34 mouse cellular contexts compared by ENCODE assay signal in genomic region chr13:73516886-73517285, GRCm38 (mm10). TPM values are rescaled to one million over a fixed set of nuclear protein-coding genes. Genes with fewer than 3 reads are reported as not detected.
DNase-seq lines count a peak whose midpoint lies in the region; ATAC-seq and TF ChIP-seq lines count a peak whose summit lies in the region.
"Had no signal": no experiment of that assay in that cellular context is flagged by ENCODE, and none has a peak within 500 bp of the region (broad histone marks: within the 10 kb centered on the region; RNA-seq: fewer than 3 reads in every experiment).

No protein-coding gene starts in this region.

- intact Hi-C loops in gastrocnemius, adult 2 months (cut with DNase I): no loop called here

- H3K27ac ChIP-seq in kidney, embryonic 15.5 days: no peak overlapping the region
- H3K27ac ChIP-seq in lung, embryonic 15.5 days: no peak overlapping the region
- no peak overlapping the region for H3K27ac ChIP-seq in liver, embryonic 13.5 days
- H3K27ac ChIP-seq in gastrocnemius, adult 2 months: no peak overlapping the region
- H3K27ac ChIP-seq: embryonic facial prominence, embryonic 10.5 days; embryonic facial prominence, embryonic 13.5 days; forebrain, embryonic 13.5 days; heart, adult 2 months; heart, embryonic 15.5 days; hindbrain, embryonic 14.5 days; hindbrain, postnatal 0 days had no signal

- no peaks in the 10 kb centered on the region for H3K27me3 ChIP-seq in kidney, embryonic 15.5 days
- H3K27me3 ChIP-seq in lung, embryonic 15.5 days: no peaks in the 10 kb centered on the region
- H3K27me3 ChIP-seq in liver, embryonic 13.5 days: no peaks in the 10 kb centered on the region
- H3K27me3 ChIP-seq: embryonic facial prominence, embryonic 13.5 days; forebrain, embryonic 13.5 days; heart, embryonic 12.5 days; heart, embryonic 15.5 days had no signal

- no peaks in the 10 kb centered on the region for H3K4me1 ChIP-seq in kidney, embryonic 15.5 days
- H3K4me1 ChIP-seq in lung, embryonic 15.5 days: no peaks in the 10 kb centered on the region
- no peaks in the 10 kb centered on the region for H3K4me1 ChIP-seq in lung, adult 2 months (ENCODE audit: control insufficient read depth, insufficient read depth, low read length)
- no peaks in the 10 kb centered on the region for H3K4me1 ChIP-seq in liver, embryonic 13.5 days (replicated peaks)
- H3K4me1 ChIP-seq: embryonic facial prominence, embryonic 10.5 days; embryonic facial prominence, embryonic 13.5 days; forebrain, embryonic 13.5 days; heart, embryonic 15.5 days had no signal

- 0 out of 2 replicates have a peak, but pooled peaks have one; percentile 29 for ATAC-seq in kidney, embryonic 15.5 days (replicated peaks; ENCODE audit: low FRiP score)
- ATAC-seq in lung, embryonic 15.5 days (ENCODE audit: borderline replicate concordance, extremely low read depth, low FRiP score, low TSS enrichment): 0 out of 2 replicates have a peak, but pooled peaks have one; percentile 41
- ATAC-seq in liver, embryonic 13.5 days (ENCODE audit: low read depth): peak; percentile 28
- ATAC-seq: CD4-positive, CD25-positive, alpha-beta regulatory T cell, adult 4 months; forebrain, embryonic 13.5 days; forebrain, embryonic 16.5 days; hindbrain, postnatal 0 days; inflammation-experienced regulatory T-cells, adult 6 months had no signal

- H3K9ac ChIP-seq in kidney, embryonic 15.5 days: no peak overlapping the region
- no peak overlapping the region for H3K9ac ChIP-seq in lung, embryonic 15.5 days
- no peak overlapping the region for H3K9ac ChIP-seq in liver, embryonic 13.5 days
- H3K9ac ChIP-seq: embryonic facial prominence, embryonic 13.5 days; forebrain, embryonic 13.5 days; heart, embryonic 12.5 days; heart, embryonic 15.5 days; hindbrain, embryonic 14.5 days had no signal

- no peak for TF ChIP-seq CTCF in lung, adult 2 months (IDR thresholded peaks at IDR 0.05; ENCODE audit: insufficient read depth, low read length)
- no peak for TF ChIP-seq CTCF in gastrocnemius, adult 2 months (IDR thresholded peaks at IDR 0.05)

- H3K4me2 ChIP-seq in kidney, embryonic 15.5 days: no peak overlapping the region
- no peak overlapping the region for H3K4me2 ChIP-seq in lung, embryonic 15.5 days
- H3K4me2 ChIP-seq in liver, embryonic 13.5 days: no peak overlapping the region
- H3K4me2 ChIP-seq: embryonic facial prominence, embryonic 13.5 days; forebrain, embryonic 13.5 days; heart, embryonic 12.5 days; heart, embryonic 15.5 days; hindbrain, embryonic 14.5 days had no signal

- 73% methylated on average over 4 of the region's 4 CpGs for WGBS in kidney, embryonic 15.5 days
- 64% methylated on average over 4 of the region's 4 CpGs for WGBS in lung, embryonic 15.5 days
- 78% methylated on average over 4 of the region's 4 CpGs for WGBS in lung, adult 2 months
- WGBS in liver, embryonic 13.5 days (ENCODE audit: insufficient replicate concordance): 70% methylated on average over 4 of the region's 4 CpGs

- no peaks in the 10 kb centered on the region for H3K9me3 ChIP-seq in kidney, embryonic 15.5 days (replicated peaks)
- H3K9me3 ChIP-seq in lung, embryonic 15.5 days: no peaks in the 10 kb centered on the region
- no peaks in the 10 kb centered on the region for H3K9me3 ChIP-seq in liver, embryonic 13.5 days (replicated peaks)
- H3K9me3 ChIP-seq: embryonic facial prominence, embryonic 10.5 days; embryonic facial prominence, embryonic 13.5 days; forebrain, embryonic 13.5 days; heart, embryonic 12.5 days; heart, embryonic 15.5 days had no signal

- DNase-seq in kidney, adult 18-20 months: no peak
- no peak for DNase-seq in lung, adult 2 months
- peak; percentile 49 for DNase-seq in R1 (ENCODE audit: low read depth, low spot score)
- no peak for DNase-seq in liver, embryonic 13.5 days
- DNase-seq in embryo, embryonic 11 days: no peak
- DNase-seq in gastrocnemius, adult 2 months: no peak
- DNase-seq: adrenal gland, adult 2 months; adrenal gland, postnatal 14 days; cerebellum, adult 11 months; cerebellum, adult 2 months; cerebellum, adult 9-11 months; cerebellum, postnatal 25 days; gastrocnemius, postnatal 25 days; heart, adult 2 months; heart, postnatal 10 days; heart, postnatal 36 days had no signal

- no peak overlapping the region for H3K4me3 ChIP-seq in kidney, embryonic 15.5 days (replicated peaks)
- no peak overlapping the region for H3K4me3 ChIP-seq in lung, embryonic 15.5 days
- no peak overlapping the region for H3K4me3 ChIP-seq in lung, adult 2 months (replicated peaks; ENCODE audit: extremely low read depth, low read depth, low read length)
- H3K4me3 ChIP-seq in liver, embryonic 13.5 days (replicated peaks): no peak overlapping the region
- no peak overlapping the region for H3K4me3 ChIP-seq in gastrocnemius, adult 2 months
- H3K4me3 ChIP-seq: embryonic facial prominence, embryonic 10.5 days; embryonic facial prominence, embryonic 13.5 days; erythroblast, embryonic 14.5 days; forebrain, embryonic 13.5 days; heart, adult 2 months; heart, embryonic 12.5 days; heart, embryonic 15.5 days had no signal

- TF ChIP-seq POLR2A in lung, adult 2 months (IDR thresholded peaks at IDR 0.05; ENCODE audit: borderline replicate concordance, extremely low read depth, low read depth, low read length): no peak

- H3K36me3 ChIP-seq in kidney, embryonic 15.5 days: peaks cover 46% of the 10 kb centered on the region
- H3K36me3 ChIP-seq in lung, embryonic 15.5 days: peaks cover 46% of the 10 kb centered on the region
- peaks cover 62% of the 10 kb centered on the region for H3K36me3 ChIP-seq in liver, embryonic 13.5 days

RNA-seq across cellular contexts. Expression of gene Slc6a3, which starts 19.7 kb away (rescaled TPM):
- 0.10 TPM in 1 of 2 replicates, not detected in the other for polyA plus RNA-seq in kidney, embryonic 15.5 days (2015; fragmentation: Nextera tagmentation; extraction: Ambion mirVana)
- polyA plus RNA-seq in lung, embryonic 15.5 days (2015; fragmentation: Nextera tagmentation; extraction: Ambion mirVana): 0.06 and 0.10 TPM in 2 replicates
- 0.10 and 0.12 TPM in 2 replicates for polyA plus RNA-seq in lung, adult 2 months (2012; rRNA removed)
- 0.70 and 1.0 TPM in 2 replicates for polyA plus RNA-seq in liver, embryonic 13.5 days (2015; fragmentation: Nextera tagmentation; extraction: Ambion mirVana)
- total RNA-seq in gastrocnemius, adult 2 months (2021): not detected
- total RNA-seq: adrenal gland, postnatal 4 days; common myeloid progenitor, adult 5-6 weeks; gastrocnemius, adult 8-10 months; gastrocnemius, postnatal 25 days; heart, adult 2 months; heart, postnatal 10 days; heart, postnatal 36 days had no signal
- polyA plus RNA-seq: C2C12; CD4-positive, CD25-positive, alpha-beta regulatory T cell, adult 4 months; embryonic facial prominence, embryonic 10.5 days; erythroblast, embryonic 14.5 days; gonadal fat pad, adult 2 months; heart, adult 2 months; inflammation-experienced regulatory T-cells, adult 6 months had no signal

RNA-seq across cellular contexts. Expression of gene Lpcat1, which starts 49.9 kb away (rescaled TPM):
- 36.1 and 36.4 TPM in 2 replicates for polyA plus RNA-seq in kidney, embryonic 15.5 days (2015; fragmentation: Nextera tagmentation; extraction: Ambion mirVana)
- polyA plus RNA-seq in lung, embryonic 15.5 days (2015; fragmentation: Nextera tagmentation; extraction: Ambion mirVana): 86.3 and 99.2 TPM in 2 replicates
- 408 and 425 TPM in 2 replicates for polyA plus RNA-seq in lung, adult 2 months (2012; rRNA removed)
- polyA plus RNA-seq in liver, embryonic 13.5 days (2015; fragmentation: Nextera tagmentation; extraction: Ambion mirVana): 77.9 and 83.7 TPM in 2 replicates
- total RNA-seq in gastrocnemius, adult 2 months (2021): 1 to 10 TPM; 3.5 to 3.6 TPM
